Mouse (Mus musculus): ENCODE measurements at regions not wholly inside any gene's neighbourhood (a gene's known extent, or its start where the extent isn't known, plus 50 kb on each side); places are given as distances from the start of the nearest gene placed in this dataset.

DNA sequence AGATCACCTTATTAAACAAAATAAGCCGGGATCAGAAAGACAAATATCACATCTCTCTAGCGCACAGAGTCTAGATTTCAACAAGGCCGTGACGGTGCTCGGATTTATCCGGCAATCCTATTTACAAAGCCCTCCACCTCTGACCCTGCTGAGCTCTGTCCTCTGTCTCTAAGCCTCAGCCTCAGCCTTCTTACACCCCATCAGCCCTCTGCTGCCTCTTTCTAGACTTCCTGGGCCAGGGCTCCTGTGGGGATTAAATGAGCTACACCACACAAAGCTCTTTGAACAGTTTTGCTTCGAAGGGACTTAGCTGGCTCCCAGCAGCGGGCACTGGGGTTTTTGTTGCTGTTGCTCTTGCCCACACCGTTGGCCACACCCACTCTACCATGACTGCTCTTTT is 211.8 kb downstream of the CK137956 start:
- no peak for DNase-seq (ENCODE audit: low spot score in 2 of 2)

DNA sequence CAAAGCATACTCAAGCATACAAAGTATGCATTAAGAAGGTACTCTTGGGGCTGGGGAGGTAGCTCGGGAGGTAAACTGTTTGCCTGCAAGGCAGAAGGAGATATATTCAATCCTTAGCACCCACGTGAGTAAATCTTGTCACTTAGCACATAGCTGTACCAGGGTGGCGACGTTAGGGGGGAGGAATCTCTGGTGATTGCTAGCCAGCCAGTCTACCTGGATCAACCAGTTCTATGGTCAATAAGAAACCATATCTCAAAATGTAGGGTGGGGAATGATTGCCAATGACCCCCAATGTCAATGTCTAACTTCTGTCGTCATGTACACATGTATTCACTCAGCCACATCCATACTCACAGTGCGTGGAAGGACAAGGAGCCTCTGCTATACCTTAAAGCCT is 214.5 kb downstream of the CK137956 start:
- no peak for DNase-seq (ENCODE audit: low spot score in 2 of 2)

DNA sequence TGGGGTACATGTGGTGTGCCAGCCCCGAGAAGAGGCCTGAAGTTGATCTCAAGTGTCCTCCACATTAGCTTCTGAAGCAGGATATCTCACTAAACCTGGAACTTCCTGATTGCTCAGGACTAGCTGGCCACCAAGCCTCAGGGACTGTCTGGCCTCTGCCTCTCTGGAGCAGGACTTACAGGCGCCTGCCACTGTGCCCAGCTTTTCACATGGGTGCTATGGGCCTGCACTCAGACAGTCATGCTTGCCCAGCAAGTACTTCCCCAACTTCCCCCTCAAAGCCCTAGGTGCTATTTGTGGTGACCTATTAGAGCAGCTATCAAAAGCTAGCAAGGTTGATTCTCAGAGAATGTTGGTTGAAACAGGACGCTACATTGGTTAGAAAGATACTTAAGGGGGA is 220.0 kb downstream of the CK137956 start:
- DNase-seq (ENCODE audit: low spot score in 2 of 2): peak in 1 of 2 experiments; percentile 6

DNA sequence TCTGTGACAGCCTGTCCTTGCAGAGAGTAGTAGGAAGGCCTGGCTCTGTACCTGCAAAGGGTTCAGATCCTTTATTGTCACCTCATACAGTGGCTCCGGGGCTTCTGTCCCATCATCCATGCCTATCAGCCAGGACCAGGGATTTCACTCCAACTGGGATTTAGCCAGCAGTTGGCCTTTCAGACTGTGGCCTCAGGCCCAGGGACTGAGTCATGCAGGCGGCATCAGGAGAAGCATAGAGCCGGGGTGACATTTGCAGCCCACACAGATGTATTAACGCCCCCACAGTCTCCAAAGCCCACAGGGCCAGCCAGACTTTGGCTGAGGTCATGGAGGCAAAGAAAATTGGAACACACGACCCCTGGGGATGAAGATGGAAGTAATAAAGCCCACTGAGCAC is 222.9 kb downstream of the CK137956 start:
- DNase-seq (ENCODE audit: low spot score in 2 of 2): no peak

DNA sequence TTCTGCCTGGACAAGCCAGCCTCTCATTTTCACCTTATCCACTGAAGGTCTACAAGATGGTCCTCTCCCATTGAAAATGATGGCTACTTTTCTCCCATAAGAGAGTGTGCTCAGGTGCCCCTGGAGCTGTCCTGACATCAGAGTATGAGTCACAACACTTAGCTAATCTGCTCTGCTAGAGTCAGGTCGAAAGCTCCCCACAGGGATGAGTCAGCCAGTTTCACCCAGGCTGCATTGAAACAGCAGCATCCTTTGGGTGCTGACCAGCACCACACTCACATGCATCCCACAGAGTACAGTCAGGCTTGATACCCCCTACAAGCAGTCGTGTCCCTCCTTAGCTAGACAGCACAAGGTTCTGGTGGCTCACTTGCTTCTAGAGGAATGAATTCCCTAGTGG is 234.0 kb downstream of the CK137956 start:
- no peak for DNase-seq (ENCODE audit: low spot score in 2 of 2)

DNA sequence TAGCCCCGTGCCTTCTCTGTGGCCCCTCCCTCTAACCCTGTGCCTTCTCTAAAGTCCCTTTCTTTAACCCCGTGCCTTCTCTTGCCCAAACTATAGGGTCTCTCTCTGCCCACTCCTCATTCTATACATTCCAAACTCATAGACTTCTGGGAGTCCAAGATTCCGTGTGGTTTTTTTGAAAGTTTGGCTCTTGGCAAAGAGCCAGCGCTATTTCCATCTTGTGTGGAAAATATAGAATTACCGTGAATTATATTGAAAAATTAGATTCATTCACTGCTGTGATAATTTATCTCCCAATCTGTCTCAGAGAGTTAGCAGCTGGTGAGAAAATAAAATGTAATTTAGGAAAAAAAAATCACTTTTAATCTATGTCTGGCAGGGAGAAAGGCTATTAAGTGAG is 234.6 kb downstream of the CK137956 start:
- DNase-seq (ENCODE audit: low spot score in 2 of 2): peak; percentile 68 to 69

DNA sequence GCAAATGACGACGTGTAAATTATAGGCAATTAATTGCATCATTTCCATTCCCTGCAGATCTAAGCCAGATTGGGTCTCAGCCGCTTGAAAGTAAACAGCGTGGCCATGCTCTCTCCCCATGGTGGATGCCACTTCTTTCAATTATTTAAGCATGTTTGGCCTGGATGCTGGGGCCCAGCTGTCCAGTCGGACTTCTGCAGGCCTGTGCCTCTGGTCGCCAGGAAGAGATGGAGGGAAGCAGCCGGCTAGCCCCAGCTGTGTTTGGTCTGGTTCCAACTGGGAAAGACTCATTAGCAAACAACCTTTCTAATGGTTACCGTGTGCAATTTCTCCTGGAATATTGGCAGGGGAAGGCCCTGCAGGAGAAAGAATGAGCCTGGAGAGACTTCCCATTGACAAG is 236.1 kb downstream of the CK137956 start:
- DNase-seq (ENCODE audit: low spot score in 2 of 2): no peak

DNA sequence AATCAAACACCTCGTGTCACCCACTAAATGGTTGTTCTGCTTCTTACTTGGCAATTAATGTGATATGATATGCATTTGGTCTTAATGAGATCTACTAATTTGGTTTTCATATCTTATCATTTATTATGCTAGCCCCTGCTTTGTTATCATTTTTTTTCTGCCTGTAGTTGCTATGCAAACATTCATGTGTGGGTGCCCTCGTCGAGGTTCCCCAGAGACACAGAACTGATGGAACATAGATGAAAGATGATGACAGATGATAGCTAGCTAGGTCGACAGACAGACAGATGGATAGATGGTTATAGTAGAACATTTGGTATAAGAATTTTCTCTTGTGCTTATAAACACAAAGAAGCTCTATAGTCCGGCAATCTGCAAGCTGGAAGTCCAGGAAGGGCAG is 252.1 kb downstream of the CK137956 start:
- no peak for DNase-seq (ENCODE audit: low spot score in 2 of 2)

DNA sequence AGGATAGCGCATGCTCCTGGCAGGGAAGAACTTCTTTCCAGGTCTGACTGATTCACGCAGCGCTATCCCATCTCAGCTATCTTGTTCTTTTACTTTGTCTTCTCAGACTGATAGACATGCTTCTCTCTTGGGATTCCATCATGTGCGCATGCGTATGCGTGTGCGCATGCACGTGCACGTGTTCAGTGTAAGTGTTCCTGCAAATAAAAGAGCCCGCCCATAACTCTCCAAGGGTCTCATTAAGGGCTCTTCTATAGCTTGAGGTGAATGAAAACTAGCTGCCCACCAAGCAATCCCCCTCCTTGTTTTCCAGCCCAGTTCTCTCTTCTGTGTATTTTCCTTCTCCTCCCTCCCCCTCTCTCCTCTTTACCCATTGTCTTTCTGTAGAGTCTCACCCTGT is 258.5 kb downstream of the CK137956 start:
- DNase-seq (ENCODE audit: low spot score in 2 of 2): no peak

DNA sequence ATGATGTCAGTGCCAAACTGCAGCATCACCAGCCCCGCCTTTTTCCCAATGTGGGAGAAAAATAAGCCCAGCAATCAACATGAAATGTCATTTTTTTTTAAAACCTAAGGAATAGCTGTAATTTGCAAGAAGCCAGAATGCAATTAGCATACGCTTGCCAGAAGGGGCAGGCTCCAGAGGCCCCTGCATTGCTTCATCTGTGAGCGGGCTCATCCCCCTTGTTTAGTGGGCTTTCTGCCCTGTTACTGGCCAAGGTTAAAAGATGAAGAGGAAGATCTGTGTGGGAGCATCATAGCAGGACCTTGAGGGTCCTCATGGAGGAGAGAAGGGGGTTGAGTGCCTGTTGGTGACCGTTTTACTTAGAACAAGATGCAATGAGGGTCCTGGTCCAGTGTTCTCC is 259.9 kb downstream of the CK137956 start:
- no peak for DNase-seq (ENCODE audit: low spot score in 2 of 2)

DNA sequence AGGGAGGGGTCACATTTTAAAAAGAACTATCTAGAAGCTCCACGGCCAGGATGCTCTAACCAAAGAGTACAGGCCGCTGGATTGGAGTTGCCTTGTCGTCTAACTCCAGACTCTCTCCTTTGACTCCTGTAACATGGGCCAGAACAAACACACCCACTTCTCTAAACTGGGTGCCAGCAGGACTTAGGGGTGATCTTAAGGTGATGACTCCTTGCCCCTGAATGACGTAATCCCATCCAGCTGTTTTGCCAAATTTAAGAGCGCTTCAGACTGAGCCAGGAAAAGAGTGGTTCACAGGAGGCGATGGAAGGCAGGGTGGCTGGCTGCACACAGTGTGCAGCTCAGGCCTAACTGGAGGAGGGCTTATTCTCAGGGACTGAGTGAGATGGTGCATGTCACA is 261.0 kb downstream of the CK137956 start:
- DNase-seq (ENCODE audit: low spot score in 2 of 2): no peak

DNA sequence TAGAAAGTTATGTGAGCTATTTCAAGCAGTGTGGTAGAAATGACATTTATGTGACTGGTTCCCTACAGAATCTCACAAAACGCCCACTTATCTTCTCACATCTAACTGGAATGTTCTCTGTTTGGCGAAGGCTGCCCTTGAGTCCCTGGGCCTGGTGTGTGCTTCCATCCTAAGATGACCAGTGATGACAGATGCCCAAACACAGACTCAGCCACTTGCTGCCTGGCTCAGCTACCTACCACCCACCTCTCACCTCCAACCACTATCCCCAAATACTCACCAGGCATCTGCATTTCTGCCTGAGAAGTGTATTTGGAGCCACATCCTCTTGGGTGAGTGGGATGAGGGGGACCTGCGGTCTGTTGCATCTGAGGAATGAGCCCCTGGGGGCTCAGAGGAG is 262.6 kb downstream of the CK137956 start:
- peak; percentile 37 to 70 for DNase-seq (ENCODE audit: low spot score in 2 of 2)

DNA sequence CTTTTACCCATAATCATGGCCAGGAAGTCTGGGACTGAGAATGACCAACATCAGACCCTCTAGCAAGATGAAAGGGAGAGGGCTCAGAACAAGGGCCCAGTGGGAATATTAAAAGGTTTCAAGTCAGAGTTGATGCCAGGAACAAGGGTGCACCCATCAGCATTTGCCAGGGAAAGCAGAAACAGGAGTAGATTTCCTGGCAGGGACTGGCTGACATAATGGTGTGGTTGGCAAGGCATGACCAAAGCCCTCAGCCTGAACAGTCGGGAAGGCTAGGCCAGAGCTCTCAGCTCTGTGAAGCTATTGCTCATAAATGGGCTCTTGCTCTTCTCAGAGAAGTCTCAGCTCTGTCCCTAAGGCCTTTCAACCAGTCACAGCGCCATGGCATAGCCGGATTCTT is 263.6 kb downstream of the CK137956 start:
- no peak for DNase-seq (ENCODE audit: low spot score in 2 of 2)

DNA sequence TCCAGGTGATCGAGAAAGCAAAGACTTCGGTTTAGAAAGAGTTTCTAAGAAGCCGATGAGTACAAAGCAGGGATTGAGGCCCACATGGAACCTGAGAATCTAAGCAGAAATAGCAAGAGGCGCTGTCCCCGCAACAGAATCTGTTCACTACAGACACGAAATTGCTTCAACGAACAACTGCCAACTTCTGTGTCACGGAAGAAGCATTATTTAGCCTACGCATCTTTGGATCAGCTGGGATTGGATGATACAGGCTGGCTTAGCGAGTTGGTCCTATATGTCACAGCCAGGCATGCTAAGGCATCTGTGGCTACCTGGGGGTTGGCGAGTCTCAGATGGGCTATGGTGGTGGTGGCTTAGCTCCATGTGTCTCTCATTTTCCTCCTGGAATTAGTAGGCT is 269.1 kb downstream of the CK137956 start:
- no peak for DNase-seq (ENCODE audit: low spot score in 2 of 2)

DNA sequence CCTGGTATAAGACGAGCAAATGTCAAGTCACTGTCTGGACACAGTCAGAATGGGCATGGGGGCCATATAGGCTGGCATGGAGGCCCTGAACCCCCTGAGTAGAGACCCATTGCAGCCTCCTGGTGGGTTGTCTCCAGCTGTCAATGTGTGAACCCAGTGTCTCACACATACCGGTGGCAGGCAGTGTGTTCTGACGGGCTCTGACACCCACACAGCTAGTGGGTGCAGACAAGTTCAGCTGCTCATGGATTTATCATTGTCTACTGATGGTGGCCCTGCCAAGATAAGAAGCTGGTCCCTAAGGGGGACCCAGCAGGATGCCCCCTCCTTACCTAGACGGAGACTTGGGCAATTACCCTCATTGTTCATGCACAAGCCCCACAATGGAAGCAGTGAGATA is 280.8 kb downstream of the CK137956 start:
- no peak for DNase-seq (ENCODE audit: low spot score in 2 of 2)

DNA sequence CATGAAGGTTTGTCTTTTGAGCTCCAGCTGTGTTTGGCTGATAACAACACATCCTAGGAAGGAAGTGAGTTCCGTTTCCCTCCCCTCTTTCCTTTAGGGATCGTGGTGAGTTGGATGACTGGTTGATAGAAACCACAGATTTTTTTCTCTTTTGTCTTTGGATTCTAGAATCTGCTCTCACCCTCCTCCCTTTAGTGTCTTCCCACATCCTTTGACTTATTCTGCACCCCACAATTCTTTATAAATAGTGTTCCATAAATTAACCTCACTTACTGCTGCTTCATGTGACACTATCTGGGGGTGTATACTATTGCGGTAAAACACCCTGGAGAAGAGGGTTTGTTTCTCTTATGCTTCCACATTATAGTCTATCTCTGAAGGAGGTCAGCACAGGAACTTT is 285.7 kb downstream of the CK137956 start:
- no peak for DNase-seq (ENCODE audit: low spot score in 2 of 2)

DNA sequence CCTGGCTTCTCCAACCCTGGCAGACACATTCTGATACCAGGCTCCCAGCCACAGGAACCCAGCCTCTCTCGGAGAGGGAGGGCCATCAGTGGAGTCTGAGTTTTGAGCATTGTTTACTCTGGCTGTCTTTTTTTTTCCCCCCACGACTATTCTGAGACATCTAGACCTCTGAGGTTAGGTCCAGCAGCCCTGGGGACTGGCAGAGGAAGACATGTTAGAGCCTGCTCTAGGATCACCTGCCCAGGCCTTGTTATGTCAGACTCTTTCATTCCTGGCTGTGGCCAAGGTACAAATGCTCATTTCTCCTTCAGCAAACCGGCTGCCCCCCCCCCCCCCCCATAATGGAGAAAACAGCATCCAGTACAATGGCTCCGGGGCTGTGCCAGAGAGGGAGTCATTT is 291.4 kb downstream of the CK137956 start:
- DNase-seq (ENCODE audit: low spot score in 2 of 2): no peak

DNA sequence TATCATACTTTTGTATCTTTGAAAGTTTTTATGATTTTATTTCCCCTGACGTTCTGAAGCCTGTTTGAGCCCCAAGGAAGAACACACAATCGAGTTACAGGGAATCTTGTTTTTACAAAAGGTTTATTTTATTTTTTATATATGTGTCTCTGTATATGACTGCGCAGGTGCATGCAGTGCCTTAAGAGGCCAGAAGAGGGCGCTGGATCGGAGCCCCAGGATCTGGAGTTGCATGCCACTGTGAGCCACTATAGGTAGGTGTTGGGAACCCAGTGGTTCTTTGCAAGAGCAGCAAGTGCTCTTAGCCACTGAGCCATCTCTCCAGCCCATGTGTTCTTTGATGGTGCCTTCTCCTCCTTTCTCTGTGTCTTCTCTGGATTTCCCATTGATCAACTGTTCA is 292.3 kb downstream of the CK137956 start:
- DNase-seq (ENCODE audit: low spot score in 2 of 2): no peak

DNA sequence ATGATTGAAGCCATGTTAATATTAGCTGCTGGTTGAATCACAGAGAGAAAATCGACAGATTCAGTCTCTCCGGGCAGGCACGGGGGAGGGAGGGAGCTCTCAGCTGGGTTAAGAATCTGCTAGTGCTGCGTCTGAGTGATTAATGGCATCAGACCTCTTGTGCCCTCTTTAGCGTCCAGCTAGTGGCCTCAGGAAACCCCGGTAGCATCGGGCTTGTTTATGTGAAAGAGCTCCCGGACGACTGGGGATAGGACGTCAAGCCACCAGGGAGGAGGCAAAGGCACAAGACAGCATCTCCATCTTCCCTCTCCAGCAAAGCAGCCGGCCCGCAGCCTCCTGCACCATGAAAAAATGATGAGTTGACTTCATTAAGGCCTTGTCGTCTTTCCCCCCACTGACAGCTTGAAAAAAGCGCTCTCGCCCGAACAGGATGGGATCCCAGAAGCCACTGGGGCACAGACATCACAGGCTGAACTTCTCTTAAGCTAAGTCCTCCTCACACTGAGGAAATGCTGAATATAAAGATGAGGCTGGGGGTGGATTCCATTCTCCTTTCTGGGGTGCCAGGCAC is 294.9 kb downstream of the CK137956 start:
- no peak for DNase-seq (ENCODE audit: low spot score in 2 of 2)

DNA sequence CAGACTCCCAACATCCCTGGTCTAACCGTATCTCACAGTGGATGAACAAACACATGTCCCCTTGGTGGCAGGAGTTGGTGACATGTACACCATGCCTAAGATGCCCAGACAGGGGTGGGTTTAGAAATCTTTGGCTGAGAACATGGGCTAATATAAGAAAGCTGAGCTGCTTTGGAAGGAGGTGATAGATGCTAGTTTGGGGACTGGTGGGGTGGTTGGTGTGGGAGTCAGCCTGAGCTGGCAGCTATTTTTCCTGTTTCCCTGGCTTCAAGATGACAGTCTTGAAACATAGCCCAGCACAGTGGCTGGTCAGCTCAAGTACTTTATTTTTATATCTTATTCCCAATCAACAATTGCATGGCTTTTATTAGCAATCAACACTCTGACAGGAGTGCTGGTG is 302.0 kb upstream of the Gjb5 start:
- DNase-seq (ENCODE audit: low spot score in 2 of 2): peak in 1 of 2 experiments; percentile 41

DNA sequence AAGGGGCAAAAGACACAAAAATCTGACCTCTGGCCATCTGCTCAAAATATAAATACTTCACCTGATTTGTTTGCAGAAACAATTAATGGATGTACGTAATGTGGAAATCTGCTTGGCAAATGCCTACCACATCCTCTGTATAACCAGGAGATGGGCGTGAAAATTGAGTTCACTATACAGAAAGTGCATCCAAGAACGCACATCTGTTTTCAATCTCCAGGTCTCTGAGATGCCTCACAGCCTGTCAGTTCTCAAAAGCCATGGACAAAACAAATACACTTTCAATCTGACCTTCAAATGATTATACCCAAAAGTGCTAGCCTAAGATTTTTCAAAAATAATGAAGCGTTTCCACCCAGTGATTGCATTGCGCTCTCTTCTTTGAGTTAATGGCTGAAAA is 293.6 kb upstream of the Gjb5 start:
- no peak for DNase-seq (ENCODE audit: low spot score in 2 of 2)

DNA sequence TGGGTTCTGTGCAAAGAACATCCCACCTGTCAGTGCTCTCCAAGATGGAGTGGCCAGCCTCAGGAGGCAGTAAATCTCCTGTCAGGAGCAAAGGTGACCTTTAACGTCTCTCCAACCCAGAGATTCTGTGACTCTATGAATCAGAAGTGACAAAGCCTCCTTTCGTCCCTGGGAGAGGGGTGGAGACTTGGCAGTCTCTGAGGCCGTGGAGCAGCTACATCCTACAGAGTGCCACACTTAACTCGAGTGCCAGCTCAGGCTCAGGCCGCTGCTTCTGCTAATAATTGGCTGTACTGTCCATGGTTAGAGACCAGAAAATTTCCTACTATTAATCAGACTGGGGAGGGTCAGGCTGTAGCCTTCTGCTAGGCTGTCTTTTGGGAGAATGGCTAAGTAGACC is 290.0 kb upstream of the Gjb5 start:
- no peak for DNase-seq (ENCODE audit: low spot score in 2 of 2)

DNA sequence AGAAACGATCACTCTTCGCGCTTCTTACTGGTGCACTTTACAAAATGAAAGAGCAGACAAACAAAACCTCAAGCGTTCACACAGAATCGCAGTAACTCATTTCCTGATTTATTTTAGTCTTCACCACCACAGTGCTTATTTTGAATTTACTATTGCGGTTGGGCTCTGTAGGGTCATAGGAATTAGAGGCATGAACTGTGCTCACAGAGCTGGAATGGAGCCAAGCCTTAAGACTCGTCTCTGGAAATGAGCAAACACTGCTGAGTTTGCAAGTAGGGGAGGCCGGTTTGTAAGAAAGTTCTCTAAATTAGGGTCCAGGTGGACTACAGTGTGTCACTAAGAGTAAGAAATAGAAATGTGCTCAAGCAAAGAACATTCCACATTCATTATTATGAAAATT is 289.2 kb upstream of the Gjb5 start:
- no peak for DNase-seq (ENCODE audit: low spot score in 2 of 2)

DNA sequence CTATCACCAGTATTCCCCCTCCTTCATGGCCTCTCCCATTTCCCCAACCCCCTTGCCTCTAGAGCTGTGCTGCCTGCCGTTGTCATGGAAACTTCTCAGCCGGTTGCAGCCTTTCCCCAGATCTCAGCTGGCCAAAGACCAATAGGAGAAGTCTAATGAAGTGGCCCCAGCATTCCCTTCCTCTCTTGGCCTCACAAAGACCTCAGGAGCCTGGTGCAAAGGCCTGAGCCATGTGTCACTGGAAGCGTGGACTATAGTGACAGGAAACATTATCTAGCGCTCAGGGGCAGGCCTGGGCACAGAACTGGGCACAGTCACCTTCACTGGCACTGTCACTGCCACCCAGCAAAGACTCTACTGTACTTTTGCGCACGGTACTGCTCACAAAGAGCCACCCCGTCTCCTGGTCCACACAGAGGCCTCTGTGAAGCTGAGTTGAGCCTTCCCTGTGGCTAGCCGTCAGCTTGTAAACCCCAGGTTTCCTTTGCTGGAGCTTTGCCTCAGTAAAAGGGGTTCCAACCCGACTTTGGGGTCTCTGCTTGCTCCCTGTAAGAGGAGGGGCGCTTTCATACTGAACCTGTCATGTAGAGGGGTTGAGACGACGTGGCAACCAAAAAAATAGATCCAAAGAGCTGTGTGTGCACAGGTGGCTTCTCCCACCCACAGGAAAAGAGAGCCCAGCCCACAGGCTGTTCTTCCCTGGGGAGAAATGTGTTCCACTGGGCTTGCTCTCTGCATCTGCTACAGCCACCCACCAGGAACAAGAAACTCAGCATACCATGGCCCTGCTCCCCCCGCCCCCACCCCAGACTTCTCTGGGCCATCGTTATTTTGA is 282.5 kb upstream of the Gjb5 start:
- peak; percentile 82 to 89 for DNase-seq (ENCODE audit: low spot score in 2 of 2)

All from right cerebral cortex, postnatal 10 days (tissue).